Mouse (Mus musculus) embryonic fibroblast, embryonic 13.5 days (primary cell): ENCODE results near the gene Pikfyve.

ENCODE experiments used
- CTCF ChIP-seq: IDR thresholded peaks from 2 replicates; pipeline ENCODE4 v1.5.1; 2011; ENCODE audit warnings: mild to moderate bottlenecking, control low read depth, low read length, moderate library complexity, borderline replicate concordance; ENCODE audit not compliant: insufficient read depth
- POLR2A ChIP-seq: IDR thresholded peaks from 2 replicates; pipeline ENCODE4 v1.6.1; 2011; ENCODE audit warnings: low read depth, mild to moderate bottlenecking, control low read depth, low read length, moderate library complexity

GRCm38 (mm10) chr1:65198861-65199260 is 12.4 kb downstream of the Pikfyve start:
- no peak for TF ChIP-seq CTCF
- no peak for TF ChIP-seq POLR2A
